Mouse (Mus musculus) myocyte (in vitro differentiated cells): ENCODE measurements at regions not wholly inside any gene's neighbourhood (a gene's known extent, or its start where the extent isn't known, plus 50 kb on each side); places are given as distances from the start of the nearest gene placed in this dataset.

Experiments used
- CEBPB ChIP-seq: IDR thresholded peaks from 2 replicates; pipeline ENCODE4 v1.6.1; 2011; ENCODE audit warnings: mild to moderate bottlenecking, moderate library complexity; ENCODE audit not compliant: poor library complexity, insufficient read depth, severe bottlenecking
- MYOD1 ChIP-seq, 3 experiments: IDR thresholded peaks; one replicate each; pipeline ENCODE4 v1.6.1; 2011; ENCODE audit warnings: control low read depth in 2 of 3, low read depth in 2 of 3, mild to moderate bottlenecking in 2 of 3, moderate library complexity in 1 of 3; ENCODE audit not compliant: insufficient read length in 2 of 3, control insufficient read depth in 1 of 3
- MYOG ChIP-seq, 3 experiments: IDR thresholded peaks; one replicate each; pipeline ENCODE4 v1.6.1; 2011; ENCODE audit warnings: control low read depth in 2 of 3, low read depth in 2 of 3, mild to moderate bottlenecking in 2 of 3; ENCODE audit not compliant: insufficient read length in 2 of 3, control insufficient read depth in 1 of 3, insufficient read depth in 1 of 3
- POLR2A ChIP-seq: IDR thresholded peaks from one replicate; pipeline ENCODE4 v1.6.1; 2011; ENCODE audit warnings: low read depth, mild to moderate bottlenecking, control low read depth, moderate library complexity; ENCODE audit not compliant: insufficient read length
- POLR2AphosphoS2 ChIP-seq: IDR thresholded peaks from one replicate; pipeline ENCODE4 v1.6.1; 2011; ENCODE audit warnings: low read depth, control low read depth; ENCODE audit not compliant: insufficient read length

GRCm38 (mm10) chr3:123806050-123806449, 115.4 kb upstream of the Ndst3 start:
- TF ChIP-seq POLR2A = no peak
- TF ChIP-seq MYOG (IDR thresholded peaks at IDR 0.05; ENCODE audit: control insufficient read depth in 1 of 3, insufficient read depth in 1 of 3, insufficient read length in 2 of 3, low read depth in 2 of 3) = no peak
- TF ChIP-seq MYOD1 (IDR thresholded peaks at IDR 0.05; ENCODE audit: control insufficient read depth in 1 of 3, insufficient read length in 2 of 3, low read depth in 2 of 3) = no peak
- no peak for TF ChIP-seq POLR2AphosphoS2
- no peak for TF ChIP-seq CEBPB
